Mouse (Mus musculus) megakaryocyte, embryonic 14.5 days (primary cell): Measurements from ENCODE around the gene Olfr1501.
"Not testable (repeated sequence)": the region's sequence is repeated elsewhere in the genome, so short reads cannot be mapped to it uniquely, and the experiment has no call there.

ENCODE experiments used
- FLI1 ChIP-seq: IDR thresholded peaks from 2 replicates; pipeline ENCODE4 v1.6.1; 2012; ENCODE audit warnings: low read length, inconsistent platforms, mixed read lengths
- GATA1 ChIP-seq: IDR thresholded peaks from 3 replicates; pipeline ENCODE4 v1.6.1; 2012; ENCODE audit warnings: mixed read lengths, low read length, inconsistent platforms, borderline replicate concordance

GRCm38 (mm10) chr19:13805486-13805885 lies 45.0 kb downstream of the Olfr1501 start:
- TF ChIP-seq FLI1, GATA1: not testable (repeated sequence)
